Mouse (Mus musculus) adrenal gland, postnatal 14 days (tissue): ENCODE data around the gene Smtnl2. TPM values are rescaled to one million over a fixed set of nuclear protein-coding genes. Genes with fewer than 3 reads are reported as not detected.

Source experiments
- DNase-seq: peaks from one replicate; pipeline ENCODE4 v3.0.0; 2021; ENCODE audit warnings: mixed read lengths
- long read RNA-seq, 2 experiments: library from polyadenylated mRNA; stranded (forward); transcript quantifications; one replicate each; pipeline ENCODE4 v2.0.0; 2021
- total RNA-seq: library from RNA; stranded (reverse); gene quantifications from 2 replicates; pipeline ENCODE4 v1.2.3, GENCODE M21; 2021

Smtnl2 gene
- 4.1 and 5.4 TPM in 2 replicates for total RNA-seq
- long read RNA-seq, experiment 1, partial matches to known transcripts = 0 of 4 reads
- long read RNA-seq, experiment 1, other reads (novel, unspliced or antisense) = 2 of 4 reads
- long read RNA-seq, experiment 2, partial matches to known transcripts = 0 of 5 reads
- long read RNA-seq, experiment 2, other reads (novel, unspliced or antisense) = 1 of 5 reads

DNA sequence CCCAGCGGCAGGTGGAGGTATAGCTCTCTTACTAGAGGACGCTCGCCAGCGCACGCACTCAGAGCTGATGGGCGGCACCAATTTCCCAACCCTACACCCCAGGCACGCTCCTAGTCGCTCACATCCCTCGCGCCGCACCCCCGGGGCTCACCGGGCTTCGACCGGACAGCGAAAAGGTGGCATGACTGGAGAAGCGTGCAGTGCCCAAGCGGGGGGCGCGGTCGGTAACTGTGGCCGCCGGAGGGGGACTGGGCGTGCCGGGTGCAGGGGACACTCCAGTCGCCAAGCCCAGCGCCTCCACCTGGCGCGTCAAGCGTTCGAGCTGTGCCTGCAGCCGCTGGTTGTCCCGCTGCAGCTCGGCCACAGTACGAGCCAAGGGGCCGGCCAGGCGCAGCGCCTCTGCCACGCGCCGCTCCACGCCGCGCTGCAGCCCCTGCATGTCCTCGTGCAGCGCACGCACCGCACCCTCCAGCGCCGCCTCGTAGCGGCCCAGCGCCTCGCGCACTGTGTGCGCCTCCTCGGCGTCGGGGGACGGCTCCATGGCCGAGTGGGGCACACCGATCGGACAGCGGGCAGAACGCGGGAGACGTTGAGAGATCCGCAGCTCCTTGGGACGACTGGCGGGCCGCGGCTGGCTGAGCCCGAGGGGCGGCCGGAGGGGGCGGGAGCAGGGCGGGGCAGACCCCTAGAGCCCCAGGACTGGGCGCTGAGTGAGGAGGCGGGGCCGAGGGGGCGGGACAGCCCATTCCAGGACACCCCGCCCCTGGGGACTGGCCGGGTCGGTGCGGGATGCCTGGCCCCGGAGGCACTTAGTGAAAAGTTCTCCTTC is at the start of gene Smtnl2:
Gene Smtnl2, minus strand, starts transcription at position 621 of the 829 bp plus-strand sequence.
- peak; percentile 93 for DNase-seq

DNA sequence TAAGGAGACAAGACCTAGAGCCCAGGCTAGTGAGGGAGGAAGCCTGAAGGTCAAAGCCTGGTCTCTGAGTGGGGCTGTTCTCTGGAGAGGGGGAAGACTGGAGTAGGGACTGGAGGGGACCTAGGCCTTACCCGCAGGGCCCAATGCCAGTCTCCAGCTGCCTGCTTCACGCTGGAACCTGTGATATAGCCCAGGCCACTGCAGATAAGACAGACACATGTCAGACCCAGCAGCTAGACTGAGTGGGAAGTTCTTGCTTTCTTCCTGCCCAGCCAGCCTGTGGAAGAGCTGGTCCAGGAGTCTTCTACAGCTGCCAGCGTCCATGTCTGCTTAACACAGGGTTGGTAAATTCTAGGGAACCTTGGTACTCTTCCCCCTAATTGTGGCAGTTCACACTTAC is 47.0 kb upstream of the Smtnl2 start:
- no peak for DNase-seq

DNA sequence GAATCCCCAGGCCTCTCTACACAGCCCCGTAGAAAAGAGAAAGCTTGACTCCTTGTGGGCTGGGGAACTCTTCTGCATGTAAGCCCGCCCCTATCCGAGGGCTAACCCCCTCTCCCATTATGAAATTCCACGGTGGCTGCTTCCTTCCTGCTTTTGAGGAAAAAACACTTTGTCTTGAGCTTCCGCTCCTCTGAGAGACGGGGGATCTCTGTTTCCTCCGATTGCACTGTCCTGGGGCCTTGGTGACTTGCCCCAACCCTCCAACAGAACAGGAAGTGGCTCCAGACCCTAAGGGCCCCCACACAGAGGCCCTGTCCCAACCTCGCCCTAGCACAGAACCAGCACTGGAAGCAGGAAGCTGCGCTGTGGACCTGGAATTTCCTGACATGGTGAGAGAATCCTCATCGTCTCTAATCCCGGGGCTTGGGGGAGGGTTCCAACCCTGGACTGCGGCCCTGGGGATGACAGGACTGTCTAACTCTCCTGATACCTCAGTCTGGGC is 46.5 kb upstream of the Smtnl2 start:
- DNase-seq = peak; percentile 50

DNA sequence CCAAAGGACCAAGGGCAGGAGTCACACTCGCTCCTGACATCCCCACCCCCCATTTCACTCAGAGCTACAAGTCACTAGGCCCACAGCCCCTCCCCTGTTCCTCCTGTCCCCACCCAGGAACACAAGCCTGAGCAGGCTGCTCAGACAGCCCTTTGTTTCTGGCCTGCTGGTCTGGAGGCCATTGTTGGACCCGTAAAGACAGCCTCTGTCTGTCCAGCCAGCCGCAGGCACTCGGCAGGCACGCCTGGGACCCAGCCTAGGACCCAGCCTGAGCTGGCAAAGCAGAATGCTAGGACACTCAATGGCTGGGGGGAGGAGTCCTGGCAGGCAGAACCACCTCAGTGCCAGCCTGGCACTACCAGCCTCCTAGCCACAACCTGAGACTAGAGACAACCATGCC is 44.2 kb upstream of the Smtnl2 start:
- DNase-seq = no peak

DNA sequence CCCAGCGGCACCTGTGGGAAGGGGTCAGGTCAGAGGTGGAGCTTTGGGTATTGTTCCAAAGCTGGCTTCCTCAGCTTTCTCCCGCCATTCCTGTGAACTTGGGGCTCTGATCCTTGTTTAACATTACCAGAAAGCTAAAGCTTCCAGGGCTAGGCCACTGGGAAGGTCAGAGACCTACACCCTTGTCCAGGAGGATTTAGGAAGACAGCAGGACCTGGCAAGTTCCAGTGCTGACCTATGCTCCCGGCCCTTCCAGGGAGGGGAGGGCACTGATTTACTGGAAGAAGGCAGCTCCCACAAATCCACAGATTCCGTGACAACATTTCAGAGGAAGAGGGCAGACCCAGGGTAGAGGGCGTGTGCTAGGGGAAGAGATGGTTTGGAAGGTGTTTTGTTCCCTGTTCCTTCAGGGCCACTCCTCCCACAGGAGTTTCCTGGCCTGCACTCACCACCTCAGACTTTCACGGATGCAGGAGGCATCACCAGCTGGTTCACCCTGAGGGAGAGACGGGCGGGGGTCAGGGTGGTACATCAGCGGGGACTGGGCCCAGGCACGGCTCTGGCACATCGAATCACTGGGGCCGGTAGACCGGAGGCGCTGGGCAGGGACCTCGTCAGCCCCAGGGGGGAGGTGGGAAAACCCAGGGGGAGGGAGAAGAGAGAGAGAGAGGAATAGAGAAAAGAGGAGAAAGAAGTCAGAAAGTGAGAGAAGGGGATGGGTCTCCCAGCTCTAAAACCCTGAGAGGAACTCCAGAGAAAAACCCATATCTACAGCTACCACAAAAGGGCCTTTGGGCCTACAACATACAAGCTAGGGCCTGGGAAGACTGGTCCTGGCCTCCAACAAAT is 41.8 kb upstream of the Smtnl2 start:
- no peak for DNase-seq

DNA sequence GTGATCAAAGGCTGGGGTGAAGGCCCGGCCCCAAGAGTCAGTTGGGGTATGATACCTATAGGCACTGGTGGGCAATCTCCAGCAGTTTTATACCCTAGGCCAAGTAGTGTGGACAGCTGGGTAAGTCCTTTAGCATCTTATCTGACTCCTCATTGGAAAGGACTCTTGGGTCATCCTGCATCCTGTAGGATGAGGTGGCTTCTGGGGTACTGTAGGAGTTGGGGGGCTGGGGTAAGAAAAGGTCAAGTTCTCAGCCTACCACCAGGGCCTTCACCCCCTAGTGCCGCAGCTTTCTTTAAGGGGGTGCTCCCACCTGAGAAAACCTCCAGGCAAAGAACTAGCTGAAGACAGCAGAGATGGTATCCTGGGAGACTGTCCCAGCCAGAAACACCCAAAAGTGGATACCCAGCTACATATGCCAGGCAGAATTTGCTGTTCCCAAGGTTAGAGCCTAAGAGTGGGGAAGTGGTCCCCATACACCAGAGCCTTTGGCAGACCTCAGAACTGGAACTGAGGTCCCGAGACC is 40.7 kb upstream of the Smtnl2 start:
- no peak for DNase-seq

DNA sequence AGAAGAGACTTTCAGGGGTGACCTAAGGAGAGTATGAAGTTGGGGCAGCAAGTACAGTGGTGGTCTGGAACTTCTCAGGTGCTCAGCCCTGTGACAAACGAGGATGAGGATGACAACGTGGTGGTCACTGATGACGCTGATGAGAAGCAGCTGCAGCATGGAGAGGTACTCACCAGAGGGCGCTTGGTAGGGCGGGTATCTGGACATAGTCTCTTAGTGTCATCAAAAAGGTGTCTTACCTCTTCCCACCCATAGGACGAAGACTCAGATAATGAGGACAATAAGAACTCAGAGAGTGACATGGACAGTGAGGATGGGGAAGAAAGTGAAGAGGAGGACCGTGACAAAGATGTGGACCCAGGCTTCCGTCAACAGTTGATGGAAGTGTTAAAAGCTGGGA is 36.0 kb upstream of the Smtnl2 start:
- DNase-seq = peak; percentile 3

DNA sequence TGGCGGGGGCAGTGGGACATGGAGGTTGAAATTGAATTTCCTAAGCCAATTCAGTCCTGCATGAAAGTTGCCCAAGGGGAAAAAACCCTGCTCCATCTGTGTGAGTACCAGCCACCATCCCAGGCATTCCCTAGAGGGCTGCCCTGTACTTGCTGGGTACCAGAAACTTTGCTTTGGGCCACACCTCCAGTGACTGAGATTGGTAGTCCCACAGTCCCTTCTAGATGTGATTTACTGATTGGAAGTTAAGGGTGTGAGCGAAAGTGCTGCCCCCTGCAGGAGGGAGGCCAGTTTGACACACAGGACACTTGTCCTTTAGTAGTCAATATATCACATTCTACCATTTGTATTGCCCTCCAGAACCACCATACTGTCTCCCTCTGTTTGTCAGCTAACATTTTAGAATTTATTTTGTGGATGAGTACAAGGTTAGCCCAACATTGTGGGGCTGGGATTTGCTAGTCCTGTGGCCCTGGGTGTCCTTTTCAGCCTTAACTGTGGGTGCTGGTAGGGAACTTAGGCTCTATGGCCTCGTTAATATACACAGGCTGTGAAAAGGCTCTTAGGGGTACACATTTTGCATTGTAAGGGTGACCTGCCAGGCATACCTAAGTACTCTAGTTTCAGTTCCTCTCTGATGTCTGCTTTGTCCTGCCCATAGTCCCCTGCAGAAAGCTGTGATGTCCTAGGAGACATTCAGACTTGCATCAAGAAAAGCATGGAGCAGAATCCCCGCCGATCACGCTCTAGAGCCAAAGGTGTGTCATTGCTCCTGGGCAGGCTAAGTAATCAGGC is 35.0 kb upstream of the Smtnl2 start:
- DNase-seq = peak; percentile 78

DNA sequence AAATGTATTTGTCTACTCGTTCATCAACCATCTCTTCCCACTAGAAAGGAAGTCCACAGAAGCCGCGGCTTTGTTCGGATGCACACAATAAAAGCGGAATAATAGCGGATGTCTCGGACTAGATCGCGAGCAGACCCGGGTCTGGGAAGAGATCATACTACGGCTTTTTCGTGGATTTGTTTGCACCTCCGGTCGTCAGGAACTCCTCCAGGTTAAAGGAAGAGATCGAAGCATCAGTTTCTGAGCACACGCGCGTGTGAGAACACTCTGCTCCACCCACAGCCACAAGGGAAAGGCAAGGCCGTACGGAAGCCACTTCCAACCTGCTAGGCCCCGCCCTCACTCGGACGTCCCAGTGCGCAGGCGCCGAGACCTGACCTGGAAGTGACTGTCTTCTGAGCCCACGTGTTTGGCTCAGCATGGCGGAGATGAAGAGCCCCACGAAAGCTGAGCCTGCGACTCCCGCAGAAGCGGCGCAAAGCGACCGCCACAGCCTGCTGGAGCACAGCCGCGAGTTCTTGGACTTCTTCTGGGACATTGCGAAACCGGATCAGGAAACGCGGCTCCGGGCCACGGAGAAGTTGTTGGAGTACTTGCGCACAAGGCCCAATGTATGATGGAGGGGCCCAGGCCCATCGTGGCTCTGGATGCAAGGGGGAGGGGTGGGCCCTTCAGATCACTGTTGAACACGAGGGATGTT is 29.6 kb upstream of the Smtnl2 start, which contains the start of gene Mybbp1a:
Gene Mybbp1a, plus strand, starts transcription at position 391 of the 700 bp plus-strand sequence.
- peak; percentile 99 for DNase-seq

DNA sequence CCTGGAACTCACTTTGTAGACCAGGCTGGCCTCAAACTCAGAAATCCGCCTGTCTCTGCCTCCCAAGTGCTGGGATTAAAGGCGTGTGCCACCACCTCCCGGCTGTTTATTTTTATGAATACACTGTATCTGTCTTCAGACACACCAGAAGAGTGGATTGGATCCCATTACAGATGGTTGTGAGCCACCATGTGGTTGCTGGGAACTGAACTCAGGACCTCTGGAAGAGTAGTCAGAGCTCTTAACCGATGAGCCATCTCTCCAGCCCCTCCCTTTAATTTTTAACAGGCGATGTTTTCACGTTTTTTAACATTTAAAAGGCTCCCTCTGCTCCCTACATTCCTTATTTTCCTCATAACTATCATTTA is 29.1 kb upstream of the Smtnl2 start:
- peak; percentile 5 for DNase-seq

DNA sequence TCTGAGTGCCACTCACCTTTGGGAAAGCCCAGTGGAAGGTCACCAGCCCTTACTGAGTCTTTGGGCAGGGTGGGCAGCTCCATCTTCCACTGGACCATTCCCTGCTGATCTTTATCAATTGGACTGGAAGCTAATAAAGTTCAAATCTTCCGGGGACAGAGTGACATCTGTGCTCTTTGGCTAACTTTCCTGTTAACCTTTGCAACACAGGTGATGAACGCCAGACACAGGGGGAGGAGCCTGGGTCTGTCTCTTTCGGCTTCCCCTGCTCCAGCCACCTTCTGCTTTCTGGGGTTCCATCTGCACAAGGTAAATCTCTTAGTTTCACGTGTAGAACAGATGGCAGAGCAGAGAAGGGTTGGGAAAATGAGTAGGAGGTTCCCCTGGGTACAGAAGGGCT is 26.9 kb upstream of the Smtnl2 start:
- DNase-seq = peak; percentile 5

DNA sequence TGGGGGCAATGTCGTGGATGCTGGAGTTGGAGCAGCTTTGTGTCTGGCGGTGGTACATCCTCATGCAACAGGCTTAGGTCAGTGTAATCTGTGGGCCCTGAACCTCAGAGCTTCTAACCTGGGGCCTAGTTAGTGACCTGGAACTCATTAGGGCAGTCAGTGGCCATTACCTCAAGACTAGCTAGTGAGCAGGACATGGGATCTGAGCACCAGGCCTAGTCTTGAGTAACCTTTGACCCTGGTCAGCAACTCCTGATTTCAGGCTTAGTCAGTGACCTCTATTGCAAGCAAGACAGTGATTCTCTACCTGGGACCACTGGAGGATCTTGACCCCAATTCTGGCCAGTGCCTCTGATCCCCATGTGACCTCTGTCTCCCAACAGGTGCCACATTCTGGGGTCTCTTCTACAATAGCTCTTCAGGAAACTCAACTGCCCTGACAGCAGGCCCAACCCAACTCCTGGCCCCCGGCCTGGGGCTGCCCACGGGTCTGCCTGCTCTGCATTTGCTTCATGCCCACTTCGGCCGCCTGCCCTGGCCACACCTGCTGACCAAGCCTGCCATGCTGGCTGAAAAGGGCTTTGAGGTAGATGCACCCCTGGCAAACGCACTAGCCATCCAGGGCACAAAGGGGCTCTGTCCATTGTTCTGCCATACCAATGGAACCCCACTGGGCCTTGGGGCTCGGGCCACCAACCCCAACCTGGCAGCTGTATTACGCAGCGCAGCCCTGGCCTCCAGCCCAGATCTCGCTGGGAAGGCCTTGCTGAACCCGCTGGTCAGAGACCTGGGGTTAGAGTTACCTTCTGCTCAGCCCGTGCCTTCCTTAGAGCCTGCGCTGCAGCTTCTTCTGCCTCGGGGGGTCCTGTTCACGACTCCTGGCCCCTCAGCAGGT is 25.5 kb upstream of the Smtnl2 start:
- peak; percentile 75 for DNase-seq

DNA sequence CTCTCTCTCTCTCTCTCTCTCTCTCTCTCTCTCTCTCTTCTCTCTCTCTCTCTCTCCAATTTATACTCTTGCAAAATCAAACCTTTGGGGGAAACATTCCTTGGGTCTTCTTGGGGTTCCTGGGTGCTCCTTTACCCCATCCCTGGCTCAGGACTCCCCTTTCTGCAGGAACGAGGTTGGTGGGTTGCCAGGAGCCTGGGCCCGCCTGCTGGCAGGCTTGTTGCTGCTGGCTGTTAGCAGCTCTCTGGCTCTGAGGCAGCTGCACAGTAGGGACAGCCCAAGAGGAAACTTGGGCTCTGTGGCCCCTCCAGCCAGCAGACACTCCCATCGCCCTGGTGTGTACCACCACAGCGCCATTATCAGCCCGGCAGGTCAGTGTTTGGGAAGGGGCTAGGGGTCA is 24.8 kb upstream of the Smtnl2 start:
- peak; percentile 80 for DNase-seq

DNA sequence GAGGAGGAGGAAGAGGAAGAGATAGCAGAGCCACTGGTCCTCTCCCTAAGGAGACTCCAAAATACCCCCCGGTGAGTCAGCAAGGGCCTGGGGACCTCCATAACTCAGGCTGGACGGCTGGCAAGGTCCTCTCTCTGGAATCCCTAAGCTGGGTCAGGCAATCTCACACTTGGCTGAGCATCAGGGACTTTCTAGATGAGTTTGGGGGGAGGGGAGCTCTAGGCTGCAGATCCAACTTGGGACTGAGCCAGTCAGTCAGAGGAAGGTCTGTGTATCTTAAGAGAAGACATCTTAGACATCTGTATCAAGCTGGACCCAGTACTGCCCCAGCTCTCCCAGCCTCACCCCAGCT is 24.2 kb upstream of the Smtnl2 start:
- peak; percentile 89 for DNase-seq

DNA sequence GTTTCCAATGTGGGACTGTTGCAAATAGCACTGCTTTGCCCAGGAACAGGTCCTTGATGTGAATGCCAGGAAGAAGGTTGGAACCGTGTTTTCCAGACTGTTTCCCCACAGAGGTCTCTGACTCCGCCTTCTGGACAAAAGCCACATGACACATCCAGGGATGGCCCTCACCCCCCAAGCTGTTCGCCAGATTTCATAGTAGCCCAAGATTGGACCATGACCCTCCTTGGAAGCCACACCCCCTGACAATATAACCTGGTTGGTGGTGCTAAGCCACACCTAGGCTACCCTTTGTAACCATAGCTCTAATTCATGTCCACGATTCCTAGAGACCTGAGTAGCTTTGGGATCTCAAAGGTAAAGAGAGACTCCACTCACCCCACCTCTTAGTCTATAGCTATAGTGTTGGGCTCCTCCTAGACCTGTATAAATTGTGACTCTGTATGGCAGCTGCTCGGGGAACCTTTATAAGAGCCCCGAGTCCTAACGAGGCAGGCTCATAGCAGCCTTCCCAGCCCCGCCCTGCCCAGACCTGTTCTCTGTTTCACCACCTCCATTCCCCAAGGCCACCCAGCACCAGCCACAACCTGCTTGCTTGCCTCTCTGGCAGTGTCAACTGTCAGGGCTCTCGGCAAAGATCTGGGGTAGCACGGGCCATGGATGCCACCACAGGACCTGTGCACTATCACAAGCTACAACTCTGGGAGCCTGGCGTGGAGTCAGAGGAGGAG is 23.6 kb upstream of the Smtnl2 start, which contains the start of gene Ggt6:
Gene Ggt6, plus strand, starts transcription at position 564 of the 731 bp plus-strand sequence.
- peak; percentile 84 for DNase-seq

DNA sequence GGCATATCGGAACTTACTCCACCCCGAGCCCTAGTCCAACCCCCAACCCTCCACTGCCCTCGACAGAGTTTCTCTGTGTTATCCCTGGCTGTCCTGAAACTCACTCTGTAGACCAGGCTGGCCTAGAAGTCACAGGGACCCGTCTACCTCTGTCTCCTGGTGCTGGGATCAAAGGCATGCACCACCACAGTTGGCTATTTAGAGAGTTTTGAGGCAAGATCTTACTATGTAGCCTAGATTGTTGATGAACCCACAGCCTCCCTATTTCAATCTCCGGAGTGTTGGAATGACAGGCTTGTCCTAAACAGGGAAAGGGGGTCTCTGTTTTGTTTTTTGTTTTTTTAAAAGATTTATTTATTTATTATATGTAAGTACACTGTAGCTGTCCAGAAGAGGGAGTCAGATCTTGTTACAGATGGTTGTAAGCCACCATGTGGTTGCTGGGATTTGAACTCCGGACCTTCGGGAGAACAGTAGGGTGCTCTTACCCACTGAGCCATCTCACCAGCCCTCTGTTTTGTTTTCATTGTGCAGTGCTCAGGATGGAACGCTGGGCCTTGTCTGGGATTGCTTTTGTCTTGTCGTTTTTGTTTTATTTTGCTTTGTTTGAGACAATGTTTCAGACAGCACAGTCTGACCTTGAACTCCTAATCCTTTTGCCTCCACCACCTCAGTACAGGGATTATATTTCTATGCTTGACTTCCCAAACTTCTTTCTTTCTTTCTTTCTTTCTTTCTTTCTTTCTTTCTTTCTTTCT is 19.0 kb upstream of the Smtnl2 start:
- DNase-seq = peak; percentile 2

DNA sequence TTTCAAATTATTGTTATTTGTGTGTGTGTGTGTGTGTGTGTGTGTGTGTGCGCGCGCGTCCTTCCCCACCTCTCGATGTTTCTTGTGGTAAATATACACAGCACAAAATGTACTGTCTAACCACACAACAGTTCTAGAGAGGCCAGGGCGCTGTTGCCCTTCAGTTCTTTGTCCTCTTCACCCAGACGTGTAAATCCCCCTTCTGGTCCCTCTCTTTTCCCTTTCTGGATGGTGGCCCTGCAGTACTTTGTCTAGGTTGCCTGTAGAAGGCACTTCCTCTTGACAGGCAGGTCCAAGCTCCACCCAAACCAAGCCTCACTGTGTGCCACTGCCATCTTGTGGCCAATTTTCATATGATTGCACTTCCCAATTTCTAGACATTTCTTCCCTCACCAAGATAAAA is 17.8 kb upstream of the Smtnl2 start:
- peak; percentile 85 for DNase-seq

DNA sequence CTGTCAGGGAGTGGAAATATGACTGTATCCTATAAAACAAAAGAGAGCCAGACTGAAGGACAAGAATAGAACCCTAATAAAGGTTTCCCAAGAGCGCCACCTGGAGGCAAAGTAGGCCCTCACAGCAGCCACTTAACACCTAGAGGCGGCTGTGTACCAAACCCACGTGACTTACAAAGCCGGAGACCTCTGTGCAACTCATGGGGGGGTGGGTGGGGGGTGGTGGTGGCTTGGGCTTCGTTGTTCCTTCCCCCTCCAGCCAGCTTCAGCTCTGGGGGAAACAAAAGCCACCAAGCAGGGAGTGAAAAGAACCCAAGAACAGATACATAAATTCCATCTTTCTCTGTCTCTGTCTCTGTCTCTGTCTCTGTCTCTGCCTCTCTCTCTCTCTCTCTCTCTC is 17.2 kb upstream of the Smtnl2 start:
- DNase-seq = peak; percentile 89
